Mouse (Mus musculus) forelimb bud, embryonic 11.5 days (tissue): Measurements from ENCODE around the gene Ifitm7.
"Not testable (repeated sequence)": the region's sequence is repeated elsewhere in the genome, so short reads cannot be mapped to it uniquely, and the experiment has no call there.

Source experiments
- DNase-seq: peaks from one replicate; pipeline ENCODE4 v3.0.0-alpha.2; 2012; ENCODE audit warnings: low read depth, low spot score

Ifitm7 gene

GRCm38 (mm10) chr16:13981726-13982125, 5.0 kb downstream of the Ifitm7 start:
- not testable (repeated sequence) for DNase-seq

GRCm38 (mm10) chr16:13977026-13977425, 9.7 kb downstream of the Ifitm7 start:
- not testable (repeated sequence) for DNase-seq

- DNase-seq = not testable (repeated sequence)
Measured at GRCm38 (mm10) chr16:13976358-13976896, 10.3 kb downstream of the Ifitm7 start.

GRCm38 (mm10) chr16:13972051-13972450, 14.6 kb downstream of the Ifitm7 start:
- no peak for DNase-seq

- DNase-seq = no peak
Measured at GRCm38 (mm10) chr16:13969096-13969495, 17.6 kb downstream of the Ifitm7 start.

- DNase-seq = no peak
Measured at GRCm38 (mm10) chr16:13962053-13962452, 24.6 kb downstream of the Ifitm7 start.

- no peak for DNase-seq
Measured at GRCm38 (mm10) chr16:13951245-13951644, 35.4 kb downstream of the Ifitm7 start.

- no peak for DNase-seq
Measured at GRCm38 (mm10) chr16:13946306-13946705, 40.4 kb downstream of the Ifitm7 start.

GRCm38 (mm10) chr16:13945153-13945552, 41.5 kb downstream of the Ifitm7 start:
- no peak for DNase-seq

- DNase-seq = no peak
Measured at GRCm38 (mm10) chr16:13944752-13945151, 41.9 kb downstream of the Ifitm7 start.

- DNase-seq = no peak
Measured at GRCm38 (mm10) chr16:13944178-13944577, 42.5 kb downstream of the Ifitm7 start.

GRCm38 (mm10) chr16:13940847-13941395, 45.8 kb downstream of the Ifitm7 start:
- DNase-seq = no peak

- peak; percentile 68 for DNase-seq
Measured at GRCm38 (mm10) chr16:13940139-13940846, 46.4 kb downstream of the Ifitm7 start.
